12 mouse cellular contexts compared by ENCODE assay signal in the genomic region with DNA sequence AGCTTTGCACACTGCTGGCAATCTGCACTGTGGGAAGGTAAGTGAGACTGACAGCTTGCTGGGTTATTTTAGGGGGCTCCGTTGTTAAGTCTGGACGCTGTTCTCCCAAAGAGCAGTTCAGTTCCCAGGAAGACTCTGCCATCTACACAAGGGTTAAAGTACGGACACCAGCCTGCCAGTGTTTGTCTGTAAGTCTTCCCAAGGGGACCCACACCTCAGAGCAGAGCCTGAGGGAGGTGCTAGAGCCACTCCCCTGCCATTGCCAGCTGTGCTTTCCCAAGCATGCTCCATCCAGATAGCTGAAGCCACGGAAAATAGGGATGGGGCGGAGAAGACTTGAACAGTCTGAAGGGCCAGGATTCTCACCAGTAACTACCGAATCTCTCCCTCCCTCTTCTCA. TPM values are rescaled to one million over a fixed set of nuclear protein-coding genes. Genes with fewer than 3 reads are reported as not detected.
DNase-seq lines count a peak whose midpoint lies in the region; ATAC-seq and TF ChIP-seq lines count a peak whose summit lies in the region.
"Had no signal": no experiment of that assay in that cellular context is flagged by ENCODE, and none has a peak within 500 bp of the region (broad histone marks: within the 10 kb centered on the region; RNA-seq: fewer than 3 reads in every experiment).

No protein-coding gene starts in this region.

- intact Hi-C loops in heart, postnatal 10 days (cut with DNase I), result no loop called here

- peak overlapping the region; percentile 53 for H3K9ac ChIP-seq in midbrain, embryonic 13.5 days (replicated peaks)
- peak overlapping the region; percentile 24; the same call in 1 of the 2 replicates for H3K9ac ChIP-seq in hindbrain, embryonic 14.5 days
- H3K9ac ChIP-seq in intestine, embryonic 16.5 days (ENCODE audit: low read depth, low read length), result no peak overlapping the region
- H3K9ac ChIP-seq: embryonic facial prominence, embryonic 15.5 days had no signal

- WGBS in heart, embryonic 10.5 days, result 40% methylated on average over 6 of the region's 6 CpGs
- 53% methylated on average over 6 of the region's 6 CpGs for WGBS in midbrain, embryonic 13.5 days
- 65% methylated on average over 6 of the region's 6 CpGs for WGBS in midbrain, embryonic 10.5 days
- 49% methylated on average over 6 of the region's 6 CpGs for WGBS in hindbrain, embryonic 14.5 days
- WGBS in olfactory bulb, adult 2 months, result 33% methylated on average over 6 of the region's 6 CpGs
- WGBS in intestine, embryonic 16.5 days, result 50% methylated on average over 6 of the region's 6 CpGs

- no peaks in the 10 kb centered on the region for H3K9me3 ChIP-seq in heart, embryonic 10.5 days
- H3K9me3 ChIP-seq in midbrain, embryonic 13.5 days, result no peaks in the 10 kb centered on the region
- H3K9me3 ChIP-seq in midbrain, embryonic 10.5 days (replicated peaks), result no peaks in the 10 kb centered on the region
- H3K9me3 ChIP-seq in hindbrain, embryonic 14.5 days (ENCODE audit: control insufficient read depth, low read length), result no peaks in the 10 kb centered on the region
- H3K9me3 ChIP-seq in intestine, embryonic 16.5 days (ENCODE audit: control insufficient read depth, low read length), result no peaks in the 10 kb centered on the region
- H3K9me3 ChIP-seq: embryonic facial prominence, embryonic 15.5 days had no signal

- H3K36me3 ChIP-seq in heart, embryonic 10.5 days, result no peaks in the 10 kb centered on the region
- no peaks in the 10 kb centered on the region for H3K36me3 ChIP-seq in midbrain, embryonic 13.5 days
- no peaks in the 10 kb centered on the region for H3K36me3 ChIP-seq in midbrain, embryonic 10.5 days
- no peaks in the 10 kb centered on the region for H3K36me3 ChIP-seq in hindbrain, embryonic 14.5 days (replicated peaks; ENCODE audit: control insufficient read depth, insufficient read depth)
- no peaks in the 10 kb centered on the region for H3K36me3 ChIP-seq in intestine, embryonic 16.5 days (ENCODE audit: control insufficient read depth, insufficient read depth, low read length)
- H3K36me3 ChIP-seq: embryonic facial prominence, embryonic 15.5 days had no signal

- no peak for TF ChIP-seq CTCF in olfactory bulb, adult 2 months (IDR thresholded peaks at IDR 0.05; ENCODE audit: insufficient read depth, low read depth, low read length)

- DNase-seq in heart, embryonic 10.5 days (ENCODE audit: low spot score), result no peak
- no peak for DNase-seq in heart, postnatal 10 days
- no peak for DNase-seq in midbrain, embryonic 10.5 days (ENCODE audit: low spot score)
- DNase-seq in hindbrain, embryonic 14.5 days (ENCODE audit: low spot score), result no peak
- DNase-seq: kidney, adult 18-20 months had no signal

- H3K4me3 ChIP-seq in heart, embryonic 10.5 days, result peak overlapping the region; percentile 15; the same call in 1 of the 2 replicates
- no peak overlapping the region for H3K4me3 ChIP-seq in midbrain, embryonic 13.5 days (replicated peaks)
- H3K4me3 ChIP-seq in midbrain, embryonic 10.5 days, result no peak overlapping the region
- peak overlapping the region; percentile 4; the same call in 1 of the 2 replicates for H3K4me3 ChIP-seq in hindbrain, embryonic 14.5 days (replicated peaks; ENCODE audit: low read length)
- peak overlapping the region; percentile 47 for H3K4me3 ChIP-seq in olfactory bulb, adult 2 months (ENCODE audit: insufficient read depth, low read depth, low read length)
- H3K4me3 ChIP-seq in intestine, embryonic 16.5 days (ENCODE audit: low read length), result no peak overlapping the region
- H3K4me3 ChIP-seq: embryonic facial prominence, embryonic 15.5 days had no signal

- H3K4me1 ChIP-seq in heart, embryonic 10.5 days, result peaks cover 55% of the 10 kb centered on the region
- H3K4me1 ChIP-seq in midbrain, embryonic 13.5 days (replicated peaks), result peaks cover 54% of the 10 kb centered on the region
- H3K4me1 ChIP-seq in midbrain, embryonic 10.5 days, result peaks cover 42% of the 10 kb centered on the region
- peaks cover 36% of the 10 kb centered on the region for H3K4me1 ChIP-seq in hindbrain, embryonic 14.5 days (replicated peaks; ENCODE audit: control insufficient read depth, insufficient read depth, low read length)
- H3K4me1 ChIP-seq in olfactory bulb, adult 2 months (ENCODE audit: control insufficient read depth, insufficient read depth, low read length), result peaks cover 24% of the 10 kb centered on the region
- H3K4me1 ChIP-seq in intestine, embryonic 16.5 days (ENCODE audit: control insufficient read depth, insufficient read depth, low read length), result peaks cover 9% of the 10 kb centered on the region

- ATAC-seq in midbrain, embryonic 13.5 days, result no peak
- ATAC-seq in hindbrain, embryonic 14.5 days (ENCODE audit: low FRiP score), result no peak
- ATAC-seq in activated CD4-positive, CD25-positive, alpha-beta regulatory T cell, adult 4 months, result no peak
- ATAC-seq in intestine, embryonic 16.5 days, result no peak
- ATAC-seq: CD4-positive, CD25-positive, alpha-beta regulatory T cell, adult 4 months had no signal

- no peak for TF ChIP-seq POLR2A in olfactory bulb, adult 2 months (IDR thresholded peaks at IDR 0.05; ENCODE audit: insufficient read depth, low read depth, low read length)

- H3K27ac ChIP-seq in heart, embryonic 10.5 days, result peak overlapping the region; percentile 18; the same call in 1 of the 2 replicates
- H3K27ac ChIP-seq in midbrain, embryonic 13.5 days, result no peak overlapping the region
- no peak overlapping the region for H3K27ac ChIP-seq in midbrain, embryonic 10.5 days (replicated peaks)
- H3K27ac ChIP-seq in hindbrain, embryonic 14.5 days, result no peak overlapping the region
- H3K27ac ChIP-seq in olfactory bulb, adult 2 months (ENCODE audit: insufficient read depth, low read depth, low read length), result 0 out of 2 replicates have a peak overlapping the region, but pooled peaks have one; percentile 30
- no peak overlapping the region for H3K27ac ChIP-seq in intestine, embryonic 16.5 days (ENCODE audit: low read length)
- H3K27ac ChIP-seq: embryonic facial prominence, embryonic 15.5 days had no signal

- peak overlapping the region; percentile 94 for H3K4me2 ChIP-seq in midbrain, embryonic 13.5 days (replicated peaks)
- H3K4me2 ChIP-seq in hindbrain, embryonic 14.5 days (replicated peaks), result peak overlapping the region; percentile 85
- no peak overlapping the region for H3K4me2 ChIP-seq in intestine, embryonic 16.5 days (ENCODE audit: low read depth, low read length)
- H3K4me2 ChIP-seq: embryonic facial prominence, embryonic 15.5 days; liver, embryonic 11.5 days had no signal

- H3K27me3 ChIP-seq in heart, embryonic 10.5 days (ENCODE audit: insufficient read depth, poor library complexity, severe bottlenecking), result peaks cover 32% of the 10 kb centered on the region
- H3K27me3 ChIP-seq in midbrain, embryonic 13.5 days, result peaks cover 15% of the 10 kb centered on the region
- H3K27me3 ChIP-seq in midbrain, embryonic 10.5 days (ENCODE audit: low read depth, poor library complexity, severe bottlenecking), result peaks cover 27% of the 10 kb centered on the region
- no peaks in the 10 kb centered on the region; the same call in 1 of the 2 replicates for H3K27me3 ChIP-seq in hindbrain, embryonic 14.5 days (ENCODE audit: control insufficient read depth, insufficient read depth, low read length)
- H3K27me3 ChIP-seq in intestine, embryonic 16.5 days (replicated peaks; ENCODE audit: control insufficient read depth, insufficient read depth, low read length), result peaks cover 5% of the 10 kb centered on the region; the same call in 1 of the 2 replicates

RNA-seq across cellular contexts. Expression of gene Pgbd5, which starts 8.6 kb away (rescaled TPM):
- 1.5 and 1.6 TPM in 2 replicates for polyA plus RNA-seq in heart, embryonic 10.5 days (2016; fragmentation: Nextera tagmentation; extraction: Ambion mirVana)
- total RNA-seq in heart, postnatal 10 days (2021), result 1 to 10 TPM; 2.5 to 3.9 TPM
- polyA plus RNA-seq in midbrain, embryonic 13.5 days (2015; fragmentation: Nextera tagmentation; extraction: Ambion mirVana), result 7.6 and 8.6 TPM in 2 replicates
- 2.1 and 2.3 TPM in 2 replicates for polyA plus RNA-seq in midbrain, embryonic 10.5 days (2016; fragmentation: Nextera tagmentation; extraction: Ambion mirVana)
- 16.9 and 18.8 TPM in 2 replicates for polyA plus RNA-seq in hindbrain, embryonic 14.5 days (2014; fragmentation: Nextera tagmentation; extraction: Ambion mirVana)
- polyA plus RNA-seq in olfactory bulb, adult 2 months (2012; ENCODE audit: insufficient read depth, insufficient read length, low replicate concordance, missing spikeins), result not detected in 2 replicates
- polyA plus RNA-seq in activated CD4-positive, CD25-positive, alpha-beta regulatory T cell, adult 4 months (2017; shearing (Covaris generic)), result not detected
- 1.5 and 1.7 TPM in 2 replicates for polyA plus RNA-seq in intestine, embryonic 16.5 days (2015; fragmentation: Nextera tagmentation; extraction: Ambion mirVana)
- polyA plus RNA-seq: CD4-positive, CD25-positive, alpha-beta regulatory T cell, adult 4 months had no signal

Comparison
In these comparisons a context has a peak if more than half of its experiments do, and no peak if none do; other contexts are left out.
1. H3K27ac ChIP-seq: peak in heart, embryonic 10.5 days (single experiment) and olfactory bulb, adult 2 months (single experiment); none in midbrain, embryonic 13.5 days (single experiment), midbrain, embryonic 10.5 days (single experiment), hindbrain, embryonic 14.5 days (single experiment) and intestine, embryonic 16.5 days (single experiment).
2. H3K4me3 ChIP-seq: peak in heart, embryonic 10.5 days (single experiment), hindbrain, embryonic 14.5 days (single experiment) and olfactory bulb, adult 2 months (single experiment); none in midbrain, embryonic 13.5 days (single experiment), midbrain, embryonic 10.5 days (single experiment) and intestine, embryonic 16.5 days (single experiment).